Mouse (Mus musculus) myocyte (in vitro differentiated cells): Measurements from ENCODE around the gene Zfp398.

Experiments used
- CEBPB ChIP-seq: IDR thresholded peaks from 2 replicates; pipeline ENCODE4 v1.6.1; 2011; ENCODE audit warnings: mild to moderate bottlenecking, moderate library complexity; ENCODE audit not compliant: poor library complexity, insufficient read depth, severe bottlenecking
- E2F4 ChIP-seq: IDR thresholded peaks from one replicate; pipeline ENCODE4 v1.6.1; 2011; ENCODE audit warnings: mild to moderate bottlenecking, control low read depth, moderate library complexity; ENCODE audit not compliant: insufficient read depth
- MAX ChIP-seq: IDR thresholded peaks from one replicate; pipeline ENCODE4 v1.6.1; 2011; ENCODE audit warnings: low read depth, mild to moderate bottlenecking, control low read depth
- MYOG ChIP-seq, 3 experiments: IDR thresholded peaks; one replicate each; pipeline ENCODE4 v1.6.1; 2011; ENCODE audit warnings: control low read depth in 2 of 3, low read depth in 2 of 3, mild to moderate bottlenecking in 2 of 3; ENCODE audit not compliant: insufficient read length in 2 of 3, control insufficient read depth in 1 of 3, insufficient read depth in 1 of 3
- POLR2A ChIP-seq: IDR thresholded peaks from one replicate; pipeline ENCODE4 v1.6.1; 2011; ENCODE audit warnings: low read depth, mild to moderate bottlenecking, control low read depth, moderate library complexity; ENCODE audit not compliant: insufficient read length
- POLR2AphosphoS2 ChIP-seq: IDR thresholded peaks from one replicate; pipeline ENCODE4 v1.6.1; 2011; ENCODE audit warnings: low read depth, control low read depth; ENCODE audit not compliant: insufficient read length
- REST ChIP-seq: IDR thresholded peaks from one replicate; pipeline ENCODE4 v1.6.1; 2011; ENCODE audit warnings: mild to moderate bottlenecking, control low read depth, moderate library complexity; ENCODE audit not compliant: insufficient read depth, insufficient read length
- SRF ChIP-seq: IDR thresholded peaks from one replicate; pipeline ENCODE4 v1.6.1; 2011; ENCODE audit warnings: low read depth; ENCODE audit not compliant: control insufficient read depth, insufficient read length
- TCF12 ChIP-seq: IDR thresholded peaks from one replicate; pipeline ENCODE4 v1.6.1; 2011; ENCODE audit warnings: mild to moderate bottlenecking, control low read depth; ENCODE audit not compliant: poor library complexity, insufficient read depth, severe bottlenecking

DNA sequence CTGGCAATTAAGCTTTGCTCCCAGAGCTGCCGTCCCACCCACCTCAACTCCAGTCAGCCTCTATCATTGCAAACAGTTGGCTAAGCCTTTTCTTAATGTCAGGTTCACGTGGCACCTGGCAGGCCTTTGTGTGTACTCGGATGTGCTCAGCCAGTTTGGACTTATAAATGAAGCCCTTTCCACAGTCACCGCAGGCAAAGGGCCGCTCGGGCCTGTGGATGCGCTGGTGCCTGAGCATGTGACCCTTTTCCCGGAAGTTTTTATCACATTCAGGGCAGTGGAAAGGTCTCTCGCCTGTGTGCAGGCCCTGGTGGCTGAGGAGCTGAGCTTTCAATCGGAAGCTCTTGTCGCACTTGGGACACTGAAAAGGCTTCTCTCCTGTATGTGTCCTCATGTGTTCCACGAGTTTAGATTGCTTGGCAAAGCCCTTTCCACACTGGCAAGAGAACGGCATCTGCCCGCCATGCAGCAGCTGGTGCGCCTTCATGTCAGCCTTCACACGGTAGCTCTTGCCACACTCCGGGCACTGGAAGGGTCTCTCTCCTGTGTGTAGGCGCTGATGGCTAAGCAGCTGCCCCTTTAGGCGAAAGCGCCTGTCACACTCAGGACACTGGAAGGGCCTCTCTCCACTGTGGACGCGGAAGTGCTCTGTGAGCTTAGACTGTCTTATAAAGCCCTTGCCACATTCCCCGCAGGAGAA, 15.7 kb upstream of the Zfp398 start:
- TF ChIP-seq POLR2A (no peak), TCF12 (no peak), CEBPB (no peak), MAX (no peak), REST (no peak), POLR2AphosphoS2 (no peak), SRF (no peak), MYOG (IDR thresholded peaks at IDR 0.05; ENCODE audit: control insufficient read depth in 1 of 3, insufficient read depth in 1 of 3, insufficient read length in 2 of 3, low read depth in 2 of 3) (no peak), E2F4 (no peak)
